Mouse (Mus musculus) gastrocnemius, postnatal 4 days (tissue): ENCODE measurements around the gene Jph4. TPM values are rescaled to one million over a fixed set of nuclear protein-coding genes. Genes with fewer than 3 reads are reported as not detected.
A peak's percentile ranks its signal among the peaks of the same experiment; 100 is the strongest.

Experiments used
- DNase-seq, 2 experiments: peaks; one replicate each; pipeline ENCODE4 v3.0.0; 2021 to 2022; ENCODE audit warnings: low spot score in 2 of 2, mixed read lengths in 2 of 2
- total RNA-seq, 2 experiments: library from RNA; stranded (reverse); gene quantifications; 2 replicates each; pipeline ENCODE4 v1.2.3; 2021

The Jph4 gene
- total RNA-seq, 2 experiments from 2014 or later: 1.3 to 2.0 TPM

DNA sequence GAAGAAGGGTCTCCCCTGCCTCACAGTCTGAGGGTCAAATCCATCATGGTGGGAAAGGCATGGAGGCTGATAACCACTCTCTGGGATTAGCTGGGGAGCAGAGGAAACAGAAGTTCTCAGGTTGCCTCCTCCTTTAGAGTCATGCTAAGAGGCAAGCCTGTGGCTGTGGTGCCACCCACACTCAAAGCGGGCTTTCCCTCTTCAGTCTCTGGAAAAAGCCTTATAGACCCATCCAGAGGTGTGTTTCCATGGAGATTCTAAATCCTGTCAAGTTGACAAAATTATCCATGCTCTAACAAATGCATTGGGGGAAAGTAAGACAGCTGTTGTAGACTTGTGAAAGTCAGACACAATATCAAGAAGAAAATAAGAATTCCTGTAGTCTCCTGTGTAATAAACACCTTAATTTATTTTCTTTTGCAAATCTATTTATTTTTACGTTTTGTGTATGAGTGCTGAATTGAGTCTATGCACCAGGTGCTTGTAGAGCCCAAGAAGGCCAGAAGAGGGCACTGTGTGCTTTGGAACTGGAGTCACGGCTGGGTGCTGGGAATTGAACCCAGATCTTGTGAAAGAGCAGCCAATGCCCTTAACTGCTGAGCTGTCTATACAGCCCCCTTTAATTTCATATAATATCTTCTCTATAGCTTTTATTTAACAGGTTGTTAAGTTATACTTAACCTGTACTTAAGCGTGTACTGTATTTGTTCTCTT, 2.8 kb upstream of the Jph4 start:
- no peak for DNase-seq

DNA sequence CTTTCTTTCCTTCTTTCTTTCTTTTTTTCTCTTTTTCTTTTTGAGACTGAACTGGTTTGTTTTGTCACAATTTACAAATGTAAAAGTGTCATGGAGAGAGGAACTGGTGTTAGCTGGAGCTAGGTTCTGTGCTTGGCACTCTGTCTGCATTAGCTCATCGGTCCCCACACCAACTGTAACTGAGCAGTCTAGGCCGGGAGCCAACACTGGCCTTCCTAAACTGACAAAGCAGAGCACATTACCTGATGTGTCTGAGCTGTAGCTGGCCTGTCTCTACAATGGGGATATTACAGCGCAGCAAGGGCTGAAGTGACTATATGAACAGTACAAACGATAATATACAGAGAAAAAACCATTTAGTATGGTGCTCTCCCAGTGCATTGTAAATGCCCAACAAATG, 2.1 kb upstream of the Jph4 start:
- peak in 1 of 2 experiments; percentile 54 for DNase-seq

DNA sequence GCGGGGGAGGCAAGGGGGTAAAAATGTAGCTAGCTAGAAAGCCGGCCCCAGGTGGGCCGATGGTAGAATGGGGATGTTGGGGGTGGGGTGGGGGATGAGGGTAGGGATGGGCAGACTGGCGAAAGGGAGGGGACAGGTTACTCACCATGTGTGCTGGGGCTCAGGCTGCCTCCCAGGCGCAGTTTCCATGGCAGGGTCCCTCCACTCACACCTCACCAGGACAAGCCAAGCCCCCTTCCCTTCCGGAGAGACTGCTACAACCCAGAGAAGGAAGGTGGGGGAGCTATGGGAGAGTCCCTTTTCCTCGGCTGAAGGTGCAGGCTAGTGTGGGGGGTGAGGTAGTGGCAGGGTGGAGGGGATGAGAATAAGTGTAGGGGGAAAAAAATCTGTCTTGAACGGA, 889 bp downstream of the Jph4 start:
- no peak for DNase-seq

DNA sequence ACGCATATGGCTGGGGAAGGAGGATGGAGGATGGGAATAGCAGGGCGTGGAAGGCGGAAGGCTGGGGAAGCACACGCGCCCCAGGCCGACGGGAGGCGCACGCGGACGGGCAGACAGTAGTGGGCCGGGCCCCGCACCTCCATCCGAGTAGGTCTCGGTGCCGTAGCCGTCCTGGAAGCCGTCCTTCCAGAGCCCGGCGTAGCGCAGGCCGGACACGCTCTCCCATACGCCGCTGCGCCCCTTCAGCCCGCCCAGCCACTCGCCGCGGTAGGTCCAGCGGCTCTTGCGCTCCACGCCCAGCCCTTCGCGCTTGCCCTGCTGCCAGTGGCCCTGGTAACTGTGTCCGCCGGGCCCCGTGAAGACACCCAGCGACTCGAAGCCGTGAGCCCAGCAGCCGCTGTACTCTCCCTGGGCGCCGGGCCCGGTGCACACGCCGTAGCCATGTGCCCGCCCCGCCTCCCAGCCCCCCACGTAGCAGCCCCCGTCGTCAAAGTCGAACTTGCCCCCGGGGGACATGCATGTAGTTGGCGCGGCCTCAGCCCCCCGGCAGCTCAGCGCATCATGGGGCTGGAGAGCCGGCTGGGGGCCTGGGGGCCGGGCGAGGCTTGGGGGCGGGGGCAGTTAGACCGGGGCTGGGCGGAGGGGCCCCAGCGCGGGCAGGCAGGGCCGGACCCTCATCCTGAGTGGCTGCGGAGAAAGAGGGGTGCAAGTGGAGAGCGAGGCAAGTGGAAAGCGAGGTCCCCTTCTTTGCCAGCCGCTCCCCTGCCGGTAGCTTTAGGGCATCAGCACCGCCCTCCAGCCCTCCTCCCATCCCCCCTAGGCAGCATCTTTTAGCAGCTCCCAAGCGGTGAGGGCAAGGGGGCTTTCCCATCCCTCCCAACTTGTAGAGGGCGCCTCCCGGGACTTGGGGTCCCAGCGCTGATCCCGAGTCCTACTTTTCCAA, 1.7 kb downstream of the Jph4 start:
- peak in 1 of 2 experiments; percentile 70 for DNase-seq

DNA sequence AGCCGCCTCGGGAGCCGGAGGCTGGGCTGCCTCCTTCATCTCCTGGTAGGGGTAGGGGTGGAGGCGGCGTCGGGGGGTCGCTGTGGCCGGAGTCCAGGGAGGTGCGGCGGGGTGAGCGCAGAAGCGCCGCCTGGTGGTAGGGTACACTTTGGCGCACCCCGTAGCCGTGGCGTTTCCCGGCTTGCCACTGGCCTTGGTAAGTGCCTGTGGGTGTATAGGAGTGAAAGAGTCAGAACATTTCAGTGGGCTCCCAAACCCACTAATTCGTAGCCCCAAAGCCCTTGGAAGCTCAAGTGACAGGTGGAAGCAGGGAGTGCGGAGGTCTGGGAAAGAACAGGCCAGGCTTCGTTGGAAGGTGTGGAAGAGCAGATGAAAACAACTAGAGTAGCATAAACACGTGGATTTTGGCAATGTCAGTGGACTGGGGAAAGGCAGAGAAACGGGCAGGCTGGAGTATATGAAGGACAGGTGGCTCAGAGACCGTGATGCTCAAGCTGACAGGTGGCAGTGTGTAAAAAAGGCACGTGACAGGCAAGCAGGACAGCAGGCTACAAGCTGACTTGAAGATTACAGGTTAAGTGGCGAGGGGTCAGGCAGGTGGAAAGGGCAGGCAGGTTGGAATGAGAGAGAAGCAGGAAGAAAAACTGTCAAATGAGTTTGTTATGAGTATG, 2.6 kb downstream of the Jph4 start:
- DNase-seq: no peak

DNA sequence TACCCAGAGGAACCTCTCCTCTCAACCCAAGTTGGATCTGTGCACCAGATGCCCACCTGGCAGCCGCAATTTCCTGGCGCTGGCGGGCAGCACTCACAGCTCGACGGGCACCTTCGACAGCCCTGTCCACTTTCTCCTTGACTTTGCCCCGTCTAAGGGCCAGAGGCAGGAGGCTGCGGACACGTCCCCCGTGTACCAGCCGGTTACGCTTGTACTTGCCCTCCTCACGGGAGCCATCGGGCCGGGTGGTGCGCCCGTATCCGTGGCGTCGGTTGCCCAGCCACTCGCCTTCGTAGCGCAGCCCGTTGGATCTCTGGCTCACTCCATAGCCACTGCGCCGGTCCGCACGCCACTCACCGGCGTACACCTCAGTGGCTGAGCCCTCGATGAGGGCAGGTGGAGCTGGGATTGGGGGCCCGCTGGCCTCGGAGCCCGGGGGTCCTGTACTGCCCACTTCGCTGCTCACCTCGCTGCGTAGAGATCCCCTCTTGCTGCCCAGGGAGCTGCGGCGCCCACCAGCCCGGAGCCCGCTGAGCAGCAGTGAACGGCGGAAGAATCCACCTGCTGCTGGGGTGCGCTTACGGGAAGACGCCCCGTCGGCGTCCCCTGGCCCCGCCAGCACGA, 3.3 kb downstream of the Jph4 start:
- no peak for DNase-seq

DNA sequence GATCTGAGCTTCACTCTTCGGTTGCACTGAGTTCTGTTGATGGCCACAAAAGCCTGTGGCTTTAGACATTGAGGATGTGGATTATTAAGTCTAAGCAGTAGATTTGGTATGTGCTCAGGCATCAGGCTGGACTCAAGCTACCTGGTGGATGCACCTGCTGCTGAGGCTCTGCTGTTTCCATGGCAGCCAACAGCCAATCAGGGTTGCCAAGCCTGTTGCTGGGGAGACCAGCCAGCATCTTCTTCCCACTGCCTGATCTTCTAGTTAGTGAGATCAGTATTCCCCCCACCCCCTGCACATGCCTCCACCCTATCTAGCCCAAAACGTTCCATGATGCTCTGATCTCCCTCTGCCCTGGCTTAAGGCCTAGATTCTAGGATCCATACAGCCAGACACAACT, 5.0 kb downstream of the Jph4 start:
- DNase-seq: no peak

DNA sequence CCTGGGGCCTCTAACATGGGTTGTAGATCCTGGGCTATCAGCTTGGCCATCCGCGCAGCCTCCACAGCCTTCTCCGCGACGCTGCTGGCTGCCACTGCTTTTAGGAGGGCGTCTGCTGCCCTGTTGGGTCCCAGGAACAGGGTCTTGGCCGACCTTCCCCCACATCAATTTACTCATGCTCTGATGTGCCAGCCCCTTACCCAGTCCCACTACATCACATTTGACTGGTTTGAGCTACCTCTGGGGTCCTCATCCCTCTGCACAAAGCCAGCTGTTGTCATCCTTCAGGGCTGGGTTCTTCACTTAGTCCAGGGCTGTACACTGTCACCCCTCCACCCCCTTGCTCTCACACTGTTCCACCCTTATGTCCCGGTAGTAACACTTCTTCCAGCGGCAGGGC, 6.7 kb downstream of the Jph4 start:
- DNase-seq: no peak

DNA sequence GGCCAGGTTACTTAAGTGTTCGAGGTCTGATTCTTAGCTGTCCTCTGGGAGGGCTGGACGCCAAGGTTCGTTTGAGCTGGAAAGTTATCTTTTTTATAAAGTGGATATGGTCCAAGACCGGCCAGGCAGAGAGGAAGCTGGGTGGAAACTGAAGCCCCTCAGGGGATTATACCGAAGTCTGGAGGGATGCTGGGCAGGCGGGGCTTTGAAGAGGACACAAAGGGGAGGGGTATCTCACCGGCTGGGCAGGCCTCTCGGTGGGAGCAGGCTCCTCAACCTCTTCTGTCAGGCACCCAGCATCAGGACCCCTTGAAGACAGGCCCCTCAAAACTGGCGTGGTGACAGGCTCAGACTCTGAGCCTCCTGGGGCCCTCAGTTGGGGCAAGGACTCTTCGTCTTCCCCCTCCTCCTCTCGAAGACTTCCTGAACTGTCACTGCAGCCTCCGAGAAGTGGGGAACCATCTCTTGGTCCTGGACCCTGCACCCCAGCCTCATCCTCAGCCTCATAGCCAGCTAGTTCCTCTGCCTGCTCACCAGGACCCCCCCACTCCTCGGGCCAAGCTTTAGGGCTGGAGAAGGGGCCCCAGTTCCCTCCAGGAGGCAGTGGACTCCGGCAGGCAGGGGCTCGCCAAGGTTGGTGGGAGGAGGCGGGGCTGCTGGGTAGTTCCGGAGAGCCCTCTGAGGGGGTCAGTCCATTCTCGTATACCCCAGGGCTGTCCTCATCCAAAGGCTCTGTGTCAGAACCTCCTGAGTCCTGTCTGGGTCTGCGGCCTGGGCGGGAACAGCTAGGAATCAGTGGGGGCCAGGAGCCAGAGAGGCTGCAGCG, 7.5 kb downstream of the Jph4 start:
- DNase-seq: no peak

DNA sequence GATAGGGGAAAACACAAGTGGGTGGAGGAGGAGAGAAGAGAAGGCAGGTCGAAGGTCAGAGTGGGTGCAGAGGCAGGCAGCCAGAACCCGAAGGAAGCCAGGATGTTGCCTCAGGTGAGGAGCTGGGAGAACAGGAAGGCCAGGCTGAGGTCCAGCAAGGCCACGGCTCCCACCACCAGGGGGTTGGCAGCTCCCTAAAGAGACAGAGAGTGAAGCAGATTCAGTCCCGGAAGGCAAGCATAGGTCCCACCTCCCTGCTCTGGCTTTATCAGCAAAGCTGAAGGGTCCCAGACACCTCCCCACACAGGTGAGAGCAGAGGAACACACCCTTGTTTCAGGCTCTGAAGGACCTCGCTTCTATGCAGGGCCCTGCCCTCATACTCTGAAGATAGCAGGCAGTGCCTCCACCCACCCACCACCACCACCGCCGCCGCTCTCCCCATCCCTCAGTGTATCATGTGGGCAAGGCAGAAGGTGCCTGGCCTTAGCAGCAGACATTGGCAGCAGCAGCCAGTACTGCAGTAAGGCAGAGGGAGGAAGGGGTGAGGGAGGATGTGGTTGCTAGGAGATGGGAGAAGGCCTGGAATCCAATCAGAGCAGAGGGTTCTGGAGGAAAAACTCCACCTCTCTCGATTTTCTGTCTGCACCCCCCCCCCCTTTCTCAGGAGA, 8.4 kb downstream of the Jph4 start:
- no peak for DNase-seq

DNA sequence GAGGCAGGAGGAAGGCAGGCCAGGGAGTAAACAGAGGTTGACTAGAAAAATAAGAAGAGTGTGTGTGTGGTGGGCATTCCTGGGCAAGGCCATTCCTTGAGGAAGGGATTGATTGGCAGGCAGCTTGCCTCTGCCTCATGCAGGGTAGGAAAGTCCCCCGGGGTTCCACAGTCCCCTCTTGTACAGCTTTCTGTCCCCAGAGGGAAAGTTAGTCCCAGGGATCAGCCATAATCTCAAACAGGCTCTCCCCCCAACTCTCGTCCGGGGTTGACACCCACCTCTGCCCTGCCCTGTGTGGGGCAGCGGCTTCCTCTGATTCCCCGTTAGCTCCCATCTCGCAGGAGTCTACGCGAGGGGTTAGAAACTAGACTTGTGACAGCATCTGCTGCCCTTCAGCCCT, 9.7 kb downstream of the Jph4 start:
- no peak for DNase-seq

DNA sequence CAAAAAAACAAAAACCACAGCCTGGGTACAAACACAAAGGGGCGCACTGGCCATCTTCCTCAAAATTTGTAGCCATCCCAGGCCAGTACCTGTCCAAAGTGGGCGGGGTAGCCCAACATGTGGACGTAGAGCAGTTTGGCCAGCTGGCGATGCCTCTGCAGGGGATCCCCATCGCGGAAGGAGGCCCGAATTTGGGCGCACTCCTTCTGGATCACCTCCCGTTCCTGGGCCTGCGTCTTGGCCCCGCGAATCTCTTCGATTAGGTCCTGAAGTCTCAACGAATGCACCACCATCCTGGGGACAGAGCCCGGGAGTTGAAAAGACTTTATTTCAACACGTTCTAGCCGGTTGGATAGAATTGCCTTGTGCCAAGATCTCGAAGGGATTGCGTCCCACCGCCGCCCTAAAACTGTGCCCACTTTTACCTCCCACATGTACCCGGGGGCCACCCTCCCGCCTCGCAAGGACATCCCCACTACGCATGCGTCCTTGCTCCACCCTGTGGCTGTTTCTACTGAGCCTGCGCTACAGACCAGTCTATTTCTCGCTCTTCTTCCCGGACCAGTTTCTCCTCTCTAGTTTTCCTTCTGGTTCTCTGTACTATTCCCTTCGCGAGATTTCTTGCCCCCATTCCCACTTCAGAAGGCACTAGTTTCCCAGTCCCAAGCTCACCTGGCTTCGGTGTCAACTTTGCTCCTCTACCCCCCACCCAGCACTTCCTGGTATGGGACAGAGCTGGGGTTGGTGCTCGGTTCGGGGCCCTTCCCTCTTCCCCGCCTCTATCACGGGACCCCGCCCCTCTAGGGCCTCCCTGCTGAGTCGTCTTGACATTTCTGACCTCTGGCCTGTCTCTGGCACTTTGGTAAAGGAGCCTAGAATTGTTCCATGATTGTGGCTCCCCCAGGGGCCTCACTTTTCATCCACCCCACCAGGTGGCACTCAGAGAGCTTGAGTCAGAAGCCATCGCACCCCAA, 10.6 kb downstream of the Jph4 start, which contains the start of gene Ap1g2:
Gene Ap1g2, minus strand, starts transcription at position 758 of the 974 bp plus-strand sequence.
- peak in 1 of 2 experiments; percentile 78 for DNase-seq

DNA sequence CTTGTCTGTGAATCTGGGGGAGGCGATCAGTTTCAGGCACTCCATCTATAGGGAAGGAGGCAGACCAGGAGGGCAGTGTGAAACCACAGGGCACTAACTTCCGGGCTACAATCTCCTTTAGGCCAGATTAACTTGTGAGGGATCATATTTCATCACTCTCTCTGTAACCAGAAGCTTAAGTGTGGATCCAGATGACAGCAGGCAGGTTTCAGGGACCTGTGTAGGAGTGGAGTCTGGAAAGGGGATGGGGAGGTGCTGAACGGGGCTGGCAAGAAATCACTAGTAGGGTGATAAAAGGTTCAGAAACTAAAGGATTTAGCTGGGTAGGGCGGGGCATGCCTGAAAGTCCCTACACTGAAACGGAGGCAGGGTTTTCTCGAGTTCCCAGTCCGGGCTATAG, 11.3 kb downstream of the Jph4 start:
- no peak for DNase-seq

DNA sequence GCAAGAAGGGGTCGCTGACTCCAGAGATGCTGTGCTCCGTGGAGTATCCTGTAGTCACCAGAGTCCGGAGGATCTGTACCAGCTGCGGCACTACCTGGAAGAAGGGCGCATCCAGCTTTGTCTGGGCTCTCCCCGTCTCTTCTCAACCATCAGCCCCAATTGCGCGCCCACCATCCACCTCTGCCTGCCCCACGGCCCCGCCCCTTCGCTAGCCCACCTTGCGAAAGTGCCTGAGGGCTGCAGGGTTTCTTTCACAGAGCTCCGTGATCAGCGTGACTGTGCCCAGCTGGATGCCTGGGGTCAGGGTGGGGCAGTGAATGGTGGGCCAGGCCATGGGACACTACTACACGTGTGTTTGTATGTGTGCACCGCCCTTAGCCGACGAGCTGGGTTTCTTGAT, 12.4 kb downstream of the Jph4 start:
- no peak for DNase-seq

DNA sequence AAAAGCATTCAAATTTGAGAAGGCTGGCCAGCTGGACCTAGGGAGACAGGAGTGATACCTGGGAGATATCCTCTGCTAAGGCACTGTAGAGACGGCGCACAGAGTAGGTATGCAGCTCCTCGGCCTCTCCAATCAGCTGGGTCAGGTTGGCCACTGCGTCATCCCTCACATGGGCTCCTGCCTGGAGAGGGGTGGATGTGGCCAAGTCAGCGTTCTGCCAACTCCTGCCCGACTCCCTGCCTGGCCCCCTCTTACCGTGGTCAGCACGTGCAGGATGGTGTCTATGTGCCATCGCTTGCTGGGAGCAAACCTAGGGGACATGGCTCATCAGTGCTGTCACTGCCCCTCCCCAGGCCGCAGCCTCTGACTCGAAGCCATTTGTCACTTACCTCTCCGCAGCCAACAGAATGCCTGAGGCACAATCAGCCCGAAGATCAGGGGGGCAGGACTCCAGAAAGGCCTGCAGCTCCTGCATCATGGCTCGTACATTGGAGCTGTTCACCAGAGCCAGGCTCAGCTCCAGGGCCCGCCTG, 14.4 kb downstream of the Jph4 start:
- DNase-seq: no peak

DNA sequence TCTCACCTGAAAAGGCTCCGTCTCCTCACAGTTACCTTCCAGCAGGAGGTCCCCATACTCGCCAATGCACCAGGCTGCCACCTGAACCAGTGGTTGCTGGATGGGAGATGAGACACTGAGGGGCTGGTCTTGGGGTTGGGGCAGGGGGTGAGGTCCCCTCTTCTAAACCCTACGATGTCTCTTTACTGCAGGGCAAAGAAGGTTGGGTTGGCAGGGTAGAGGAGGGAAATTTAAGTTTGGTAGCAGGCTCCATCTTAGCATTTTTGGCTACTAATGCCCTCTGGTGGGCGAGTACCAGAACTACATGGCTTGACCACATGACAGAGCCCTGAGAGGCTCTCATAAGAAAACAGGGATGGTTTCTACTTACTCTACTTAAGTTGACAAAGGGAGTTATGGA, 15.1 kb downstream of the Jph4 start:
- no peak for DNase-seq

DNA sequence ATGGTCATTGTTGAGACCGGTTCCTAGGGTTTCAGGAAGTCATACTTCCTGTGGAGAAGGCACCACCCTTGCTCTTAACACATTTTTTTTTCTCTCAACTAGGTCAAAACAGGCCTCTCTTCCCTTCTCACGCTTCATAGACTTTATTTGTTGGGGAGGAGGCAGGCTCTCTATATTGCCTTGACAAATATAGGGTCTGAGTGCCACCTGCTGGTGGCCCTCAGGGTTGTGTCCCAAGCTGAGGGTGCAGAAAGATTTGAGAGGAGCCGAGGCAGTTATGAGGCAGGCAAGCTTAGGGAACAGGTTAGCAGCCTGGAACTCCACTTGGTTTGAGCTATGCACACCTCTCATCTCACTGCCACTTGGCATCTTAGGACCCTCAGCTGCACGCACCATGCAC, 18.7 kb downstream of the Jph4 start:
- DNase-seq: no peak

DNA sequence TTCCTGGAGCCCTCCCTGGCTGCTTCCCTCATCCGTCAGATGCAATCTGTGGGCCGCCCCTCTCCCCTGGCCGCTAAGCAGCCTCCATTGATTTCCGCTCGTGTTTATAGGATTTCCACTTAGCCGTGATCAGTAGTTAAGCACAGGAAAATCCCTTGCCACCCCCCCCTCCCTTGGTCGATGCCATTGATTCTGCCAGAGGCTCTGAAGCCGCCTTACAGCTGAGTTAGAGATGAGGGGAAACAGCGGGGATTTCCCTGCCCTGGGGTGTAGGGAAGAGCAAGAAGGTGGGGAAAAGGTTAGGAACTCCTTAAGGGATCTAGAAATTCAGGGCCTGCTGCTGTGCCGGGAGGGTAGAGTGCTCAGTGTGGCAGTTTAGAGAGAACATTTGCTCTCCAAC, 19.1 kb downstream of the Jph4 start:
- no peak for DNase-seq
